Mouse (Mus musculus): ENCODE results near the gene A4gnt. TPM values are rescaled to one million over a fixed set of nuclear protein-coding genes. Genes with fewer than 3 reads are reported as not detected.

A4gnt gene
- polyA plus RNA-seq, 1 experiment from 2014 or later: not detected

DNA sequence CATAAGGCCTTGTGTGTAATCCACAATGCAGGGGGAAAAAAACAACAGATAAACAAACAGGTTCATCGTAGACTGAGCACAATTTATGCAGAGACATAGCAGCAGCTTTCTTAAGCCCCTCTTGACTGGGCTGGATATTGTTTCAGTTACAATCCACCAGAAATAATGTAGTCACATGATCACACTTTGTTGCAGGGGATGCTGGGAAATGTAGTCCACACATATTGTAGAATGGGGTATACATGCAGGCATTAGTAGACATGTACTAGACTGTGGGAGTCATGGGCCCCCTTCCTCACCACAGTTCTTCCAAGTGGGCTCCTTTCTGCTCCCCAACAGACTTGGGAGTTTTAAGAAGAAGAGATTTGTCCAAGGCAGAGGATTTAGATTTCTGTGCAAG is 24.5 kb downstream of the A4gnt start:
- ATAC-seq (ENCODE audit: insufficient number of reproducible peaks, insufficient read depth, low FRiP score, low TSS enrichment, low read depth): no peak
- no peak overlapping the region for H3K4me3 ChIP-seq (replicated peaks)
- WGBS: 90% methylated on average over 1 of the region's 1 CpGs
- peaks cover 6% of the 10 kb centered on the region; the same call in 1 of the 2 replicates for H3K4me1 ChIP-seq (replicated peaks)
- no peak overlapping the region for H3K4me2 ChIP-seq
- H3K9me3 ChIP-seq: no peaks in the 10 kb centered on the region
- H3K27me3 ChIP-seq: no peaks in the 10 kb centered on the region
- H3K27ac ChIP-seq: no peak overlapping the region
- H3K9ac ChIP-seq (replicated peaks): no peak overlapping the region
- peaks cover 87% of the 10 kb centered on the region for H3K36me3 ChIP-seq

- H3K9ac ChIP-seq (replicated peaks): no peak overlapping the region
- no peak for ATAC-seq (ENCODE audit: insufficient number of reproducible peaks, insufficient read depth, low FRiP score, low TSS enrichment, low read depth)
- H3K27me3 ChIP-seq: no peaks in the 10 kb centered on the region
- 96% methylated on average over 17 of the region's 17 CpGs for WGBS
- peaks cover 91% of the 10 kb centered on the region for H3K36me3 ChIP-seq
- no peak overlapping the region for H3K4me2 ChIP-seq
- peaks cover 2% of the 10 kb centered on the region; the same call in 1 of the 2 replicates for H3K4me1 ChIP-seq (replicated peaks)
- H3K4me3 ChIP-seq (replicated peaks): no peak overlapping the region
- no peaks in the 10 kb centered on the region for H3K9me3 ChIP-seq
- no peak overlapping the region for H3K27ac ChIP-seq
These were observed 24.9 kb downstream of the A4gnt start for GRCm38 (mm10) chr9:99637227-99637626.

- WGBS: 96% methylated on average over 13 of the region's 13 CpGs
- Histone ChIP-seq H3K4me2 (no peak overlapping the region), H3K9me3 (no peaks in the 10 kb centered on the region), H3K27ac (no peak overlapping the region), H3K4me1 (replicated peaks) (no peaks in the 10 kb centered on the region), H3K36me3 (peaks cover 92% of the 10 kb centered on the region), H3K4me3 (replicated peaks) (no peak overlapping the region), H3K27me3 (no peaks in the 10 kb centered on the region), H3K9ac (replicated peaks) (no peak overlapping the region)
- no peak for ATAC-seq (ENCODE audit: insufficient number of reproducible peaks, insufficient read depth, low FRiP score, low TSS enrichment, low read depth)
These were observed 25.4 kb downstream of the A4gnt start for GRCm38 (mm10) chr9:99637736-99638135.

GRCm38 (mm10) chr9:99639957-99640356 is 27.7 kb downstream of the A4gnt start:
- H3K9ac ChIP-seq (replicated peaks): no peak overlapping the region

GRCm38 (mm10) chr9:99645416-99645815 is 33.1 kb downstream of the A4gnt start:
- no peak overlapping the region for H3K4me2 ChIP-seq
- H3K36me3 ChIP-seq: peaks cover 88% of the 10 kb centered on the region
- WGBS: 87% methylated on average over 6 of the region's 6 CpGs
- no peak for ATAC-seq (ENCODE audit: insufficient number of reproducible peaks, insufficient read depth, low FRiP score, low TSS enrichment, low read depth)
- H3K9me3 ChIP-seq: no peaks in the 10 kb centered on the region
- no peak overlapping the region for H3K4me3 ChIP-seq (replicated peaks)
- H3K27ac ChIP-seq: no peak overlapping the region
- H3K4me1 ChIP-seq (replicated peaks): no peaks in the 10 kb centered on the region
- H3K27me3 ChIP-seq: no peaks in the 10 kb centered on the region
- H3K9ac ChIP-seq (replicated peaks): no peak overlapping the region

More at GRCm38 (mm10) chr9:99639957-99640356, 27.7 kb downstream of the A4gnt start:
- H3K4me2 ChIP-seq: no peak overlapping the region
- peaks cover 90% of the 10 kb centered on the region for H3K36me3 ChIP-seq
- H3K27ac ChIP-seq: no peak overlapping the region
- H3K4me1 ChIP-seq (replicated peaks): no peaks in the 10 kb centered on the region
- 92% methylated on average over 5 of the region's 5 CpGs for whole genome bisulfite sequencing
- no peaks in the 10 kb centered on the region for H3K9me3 ChIP-seq
- no peak overlapping the region for H3K4me3 ChIP-seq (replicated peaks)
- no peaks in the 10 kb centered on the region for H3K27me3 ChIP-seq
- ATAC-seq (ENCODE audit: insufficient number of reproducible peaks, insufficient read depth, low FRiP score, low TSS enrichment, low read depth): no peak

- WGBS: 94% methylated on average over 6 of the region's 6 CpGs
- H3K4me3 ChIP-seq (replicated peaks): no peak overlapping the region
These were observed 33.8 kb downstream of the A4gnt start for GRCm38 (mm10) chr9:99646102-99646501.

GRCm38 (mm10) chr9:99660756-99661155 is 48.5 kb downstream of the A4gnt start:
- H3K9ac ChIP-seq (replicated peaks): no peak overlapping the region
- WGBS: 84% methylated on average over 10 of the region's 10 CpGs
- no peaks in the 10 kb centered on the region for H3K4me1 ChIP-seq (replicated peaks)
- H3K9me3 ChIP-seq: no peaks in the 10 kb centered on the region
- ATAC-seq (ENCODE audit: insufficient number of reproducible peaks, insufficient read depth, low FRiP score, low TSS enrichment, low read depth): no peak
- no peaks in the 10 kb centered on the region for H3K27me3 ChIP-seq
- peaks cover 87% of the 10 kb centered on the region for H3K36me3 ChIP-seq
- no peak overlapping the region for H3K27ac ChIP-seq
- H3K4me2 ChIP-seq: no peak overlapping the region
- H3K4me3 ChIP-seq (replicated peaks): no peak overlapping the region

More at GRCm38 (mm10) chr9:99646102-99646501, 33.8 kb downstream of the A4gnt start:
- Histone ChIP-seq H3K27ac (no peak overlapping the region), H3K4me1 (replicated peaks) (no peaks in the 10 kb centered on the region), H3K27me3 (no peaks in the 10 kb centered on the region), H3K36me3 (peaks cover 93% of the 10 kb centered on the region), H3K9me3 (no peaks in the 10 kb centered on the region), H3K9ac (replicated peaks) (no peak overlapping the region), H3K4me2 (no peak overlapping the region)
- ATAC-seq (ENCODE audit: insufficient number of reproducible peaks, insufficient read depth, low FRiP score, low TSS enrichment, low read depth): no peak

- Histone ChIP-seq H3K9me3 (no peaks in the 10 kb centered on the region), H3K4me2 (no peak overlapping the region), H3K27ac (no peak overlapping the region), H3K36me3 (peaks cover 87% of the 10 kb centered on the region), H3K4me3 (replicated peaks) (no peak overlapping the region), H3K4me1 (replicated peaks) (no peaks in the 10 kb centered on the region), H3K9ac (replicated peaks) (no peak overlapping the region), H3K27me3 (no peaks in the 10 kb centered on the region)
- ATAC-seq (ENCODE audit: insufficient number of reproducible peaks, insufficient read depth, low FRiP score, low TSS enrichment, low read depth): no peak
- 77% methylated on average over 16 of the region's 16 CpGs for WGBS
These were observed 49.4 kb downstream of the A4gnt start for GRCm38 (mm10) chr9:99661606-99662166.

DNA sequence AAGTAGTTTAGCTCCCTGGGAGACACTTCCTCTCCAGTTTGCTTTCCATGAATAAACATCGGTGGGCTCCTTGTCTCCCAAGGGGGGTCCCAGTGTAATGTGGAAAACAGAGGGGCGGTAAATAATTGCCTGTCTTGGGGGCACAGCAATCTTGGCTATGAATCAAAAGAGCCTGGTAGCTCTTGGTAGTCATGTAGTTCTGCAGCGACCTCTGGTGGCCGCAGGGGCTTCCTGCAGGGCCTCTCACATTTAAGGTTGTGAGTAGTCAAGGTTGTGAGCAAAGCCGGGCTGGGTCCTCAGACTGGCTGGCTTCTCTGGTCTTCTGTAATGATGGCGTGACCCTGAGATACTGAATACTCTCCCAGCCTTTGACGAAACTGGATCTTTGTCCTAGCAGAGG is 50.1 kb downstream of the A4gnt start:
- H3K36me3 ChIP-seq: peaks cover 87% of the 10 kb centered on the region
- H3K9me3 ChIP-seq: no peaks in the 10 kb centered on the region
- no peak overlapping the region for H3K9ac ChIP-seq (replicated peaks)
- no peak overlapping the region for H3K27ac ChIP-seq
- 31% methylated on average over 7 of the region's 7 CpGs for WGBS
- no peak overlapping the region for H3K4me2 ChIP-seq
- no peaks in the 10 kb centered on the region for H3K27me3 ChIP-seq
- no peak overlapping the region for H3K4me3 ChIP-seq (replicated peaks)
- no peaks in the 10 kb centered on the region for H3K4me1 ChIP-seq (replicated peaks)
- ATAC-seq (ENCODE audit: insufficient number of reproducible peaks, insufficient read depth, low FRiP score, low TSS enrichment, low read depth): no peak

- Histone ChIP-seq H3K9ac (replicated peaks) (no peak overlapping the region), H3K9me3 (no peaks in the 10 kb centered on the region), H3K4me3 (replicated peaks) (no peak overlapping the region), H3K36me3 (peaks cover 89% of the 10 kb centered on the region), H3K4me1 (replicated peaks) (no peaks in the 10 kb centered on the region), H3K4me2 (no peak overlapping the region), H3K27me3 (no peaks in the 10 kb centered on the region), H3K27ac (no peak overlapping the region)
- 90% methylated on average over 10 of the region's 10 CpGs for WGBS
- 0 out of 2 replicates have a peak, but pooled peaks have one; percentile 30 for ATAC-seq (ENCODE audit: insufficient number of reproducible peaks, insufficient read depth, low FRiP score, low TSS enrichment, low read depth)
These were observed 50.6 kb downstream of the A4gnt start for GRCm38 (mm10) chr9:99662887-99663286.

DNA sequence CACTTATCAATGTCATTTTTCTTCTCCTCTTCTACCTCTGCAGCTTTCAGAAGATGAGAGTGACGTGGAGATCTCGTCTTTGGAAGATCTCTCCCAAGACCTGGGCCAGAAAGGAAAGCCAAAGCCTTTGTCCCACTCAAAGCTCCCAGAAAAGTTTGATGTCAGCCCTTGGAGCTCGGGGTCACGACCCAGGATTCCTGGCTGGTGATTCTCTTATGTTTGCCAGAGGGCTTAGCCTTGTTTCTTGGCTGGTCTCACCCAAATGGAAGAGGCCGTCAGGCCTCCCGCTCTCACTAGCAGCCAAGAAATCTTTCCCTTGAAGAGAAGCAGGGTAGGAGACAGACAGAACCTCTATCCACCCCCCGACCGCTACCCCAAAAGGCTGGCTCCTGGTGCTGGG is 55.3 kb downstream of the A4gnt start:
- 0 out of 2 replicates have a peak, but pooled peaks cover 4% of the 10 kb centered on the region for H3K9me3 ChIP-seq
- peaks cover 93% of the 10 kb centered on the region for H3K36me3 ChIP-seq
- H3K4me1 ChIP-seq (replicated peaks): no peaks in the 10 kb centered on the region
- no peak overlapping the region for H3K4me3 ChIP-seq (replicated peaks)
- no peak overlapping the region for H3K4me2 ChIP-seq
- H3K27me3 ChIP-seq: no peaks in the 10 kb centered on the region
- no peak overlapping the region for H3K27ac ChIP-seq
- 97% methylated on average over 8 of the region's 8 CpGs for WGBS
- ATAC-seq (ENCODE audit: insufficient number of reproducible peaks, insufficient read depth, low FRiP score, low TSS enrichment, low read depth): no peak
- H3K9ac ChIP-seq (replicated peaks): no peak overlapping the region

DNA sequence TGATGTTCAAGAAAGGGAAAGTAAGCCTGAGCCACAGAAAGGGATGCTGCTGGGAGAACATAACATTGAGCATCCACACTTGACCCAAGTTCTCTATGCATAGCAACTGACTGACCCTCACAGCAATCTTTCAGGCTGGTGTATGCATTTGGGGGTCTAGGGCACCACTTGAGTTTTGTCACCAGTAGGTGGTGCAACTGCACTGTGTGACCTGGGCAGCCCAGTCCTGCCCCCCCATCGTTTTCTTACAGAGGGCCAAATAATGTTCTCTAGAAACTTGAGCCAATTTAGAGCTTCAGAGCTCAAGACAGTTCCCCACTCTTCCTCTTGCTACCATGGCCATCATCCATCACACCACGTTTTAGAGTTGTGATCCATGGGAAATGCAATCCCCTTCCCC is 59.3 kb downstream of the A4gnt start:
- no peak for ATAC-seq (ENCODE audit: insufficient number of reproducible peaks, insufficient read depth, low FRiP score, low TSS enrichment, low read depth)
- Histone ChIP-seq H3K4me3 (replicated peaks) (no peak overlapping the region), H3K9ac (replicated peaks) (no peak overlapping the region), H3K4me2 (no peak overlapping the region), H3K36me3 (peaks cover 61% of the 10 kb centered on the region), H3K9me3 (0 out of 2 replicates have a peak, but pooled peaks cover 4% of the 10 kb centered on the region), H3K27me3 (no peaks in the 10 kb centered on the region), H3K4me1 (replicated peaks) (no peaks in the 10 kb centered on the region), H3K27ac (no peak overlapping the region)
- 48% methylated on average over 2 of the region's 2 CpGs for WGBS

Data from limb, embryonic 12.5 days (tissue).